Mouse (Mus musculus): ENCODE data around the gene Pla2r1.

Gene Pla2r1

GRCm38 (mm10) chr2:60552902-60553682 lies at the start of gene Pla2r1:
Gene Pla2r1 (minus strand): TSS chr2:60553308.
- peak; percentile 68 to 89 for DNase-seq (ENCODE audit: inconsistent age in 2 of 2, low spot score in 1 of 2)

- DNase-seq (ENCODE audit: inconsistent age in 2 of 2, low spot score in 1 of 2), result no peak
Measured at GRCm38 (mm10) chr2:60601326-60601725, 48.2 kb upstream of the Pla2r1 start.

- no peak for DNase-seq (ENCODE audit: inconsistent age in 2 of 2, low spot score in 1 of 2)
Measured at GRCm38 (mm10) chr2:60600863-60601262, 47.8 kb upstream of the Pla2r1 start.

- DNase-seq (ENCODE audit: inconsistent age in 2 of 2, low spot score in 1 of 2), result no peak
Measured at GRCm38 (mm10) chr2:60583416-60583815, 30.3 kb upstream of the Pla2r1 start.

- DNase-seq (ENCODE audit: inconsistent age in 2 of 2, low spot score in 1 of 2), result no peak
Measured at GRCm38 (mm10) chr2:60554561-60554960, 1.5 kb upstream of the Pla2r1 start.

- no peak for DNase-seq (ENCODE audit: inconsistent age in 2 of 2, low spot score in 1 of 2)
Measured at GRCm38 (mm10) chr2:60552177-60552901, 769 bp downstream of the Pla2r1 start.

- DNase-seq (ENCODE audit: inconsistent age in 2 of 2, low spot score in 1 of 2), result no peak
Measured at GRCm38 (mm10) chr2:60551673-60552072, 1.4 kb downstream of the Pla2r1 start.

GRCm38 (mm10) chr2:60550521-60550920 lies 2.6 kb downstream of the Pla2r1 start:
- no peak for DNase-seq (ENCODE audit: inconsistent age in 2 of 2, low spot score in 1 of 2)

- no peak for DNase-seq (ENCODE audit: inconsistent age in 2 of 2, low spot score in 1 of 2)
Measured at GRCm38 (mm10) chr2:60549851-60550250, 3.3 kb downstream of the Pla2r1 start.

- DNase-seq (ENCODE audit: inconsistent age in 2 of 2, low spot score in 1 of 2), result peak in 1 of 2 experiments; percentile 50
Measured at GRCm38 (mm10) chr2:60546082-60546481, 7.0 kb downstream of the Pla2r1 start.

GRCm38 (mm10) chr2:60544006-60544405 lies 9.1 kb downstream of the Pla2r1 start:
- no peak for DNase-seq (ENCODE audit: inconsistent age in 2 of 2, low spot score in 1 of 2)

- no peak for DNase-seq (ENCODE audit: inconsistent age in 2 of 2, low spot score in 1 of 2)
Measured at GRCm38 (mm10) chr2:60541745-60542144, 11.4 kb downstream of the Pla2r1 start.

GRCm38 (mm10) chr2:60540346-60540745 lies 12.8 kb downstream of the Pla2r1 start:
- DNase-seq (ENCODE audit: inconsistent age in 2 of 2, low spot score in 1 of 2), result no peak

GRCm38 (mm10) chr2:60538710-60539109 lies 14.4 kb downstream of the Pla2r1 start:
- no peak for DNase-seq (ENCODE audit: inconsistent age in 2 of 2, low spot score in 1 of 2)

GRCm38 (mm10) chr2:60538274-60538673 lies 14.8 kb downstream of the Pla2r1 start:
- DNase-seq (ENCODE audit: inconsistent age in 2 of 2, low spot score in 1 of 2), result no peak

- DNase-seq (ENCODE audit: inconsistent age in 2 of 2, low spot score in 1 of 2), result no peak
Measured at GRCm38 (mm10) chr2:60534755-60535154, 18.4 kb downstream of the Pla2r1 start.

GRCm38 (mm10) chr2:60533026-60533425 lies 20.1 kb downstream of the Pla2r1 start:
- DNase-seq (ENCODE audit: inconsistent age in 2 of 2, low spot score in 1 of 2), result no peak

- DNase-seq (ENCODE audit: inconsistent age in 2 of 2, low spot score in 1 of 2), result no peak
Measured at GRCm38 (mm10) chr2:60532495-60532894, 20.6 kb downstream of the Pla2r1 start.

- DNase-seq (ENCODE audit: inconsistent age in 2 of 2, low spot score in 1 of 2), result no peak
Measured at GRCm38 (mm10) chr2:60515817-60516216, 37.3 kb downstream of the Pla2r1 start.

GRCm38 (mm10) chr2:60514863-60515262 lies 38.2 kb downstream of the Pla2r1 start:
- DNase-seq (ENCODE audit: inconsistent age in 2 of 2, low spot score in 1 of 2), result peak in 1 of 2 experiments; percentile 33

- no peak for DNase-seq (ENCODE audit: inconsistent age in 2 of 2, low spot score in 1 of 2)
Measured at GRCm38 (mm10) chr2:60510718-60511117, 42.4 kb downstream of the Pla2r1 start.

- DNase-seq (ENCODE audit: inconsistent age in 2 of 2, low spot score in 1 of 2), result peak in 1 of 2 experiments; percentile 22
Measured at GRCm38 (mm10) chr2:60505145-60505544, 48.0 kb downstream of the Pla2r1 start.
